In genomic region chr7:5060239-5060731, GRCm38 (mm10) we compare ENCODE assay signal across 8 mouse cellular contexts. TPM values are rescaled to one million over a fixed set of nuclear protein-coding genes. Genes with fewer than 3 reads are reported as not detected.
DNase-seq lines count a peak whose midpoint lies in the region; ATAC-seq and TF ChIP-seq lines count a peak whose summit lies in the region.

No protein-coding gene starts in this region.

- H3K9me3 ChIP-seq in hindbrain, postnatal 0 days (ENCODE audit: low read length), result no peaks in the 10 kb centered on the region
- peaks cover 5% of the 10 kb centered on the region; the same call in 1 of the 2 replicates for H3K9me3 ChIP-seq in limb, embryonic 11.5 days (ENCODE audit: control insufficient read depth, low read length)
- H3K9me3 ChIP-seq in midbrain, embryonic 11.5 days (ENCODE audit: control insufficient read depth, low read length), result no peaks in the 10 kb centered on the region

- no peak for ATAC-seq in hindbrain, postnatal 0 days
- ATAC-seq in limb, embryonic 11.5 days (ENCODE audit: insufficient number of reproducible peaks, low FRiP score, low TSS enrichment, low read depth), result peak; percentile 2; the same call in 1 of the 2 replicates
- ATAC-seq in midbrain, embryonic 11.5 days (ENCODE audit: low FRiP score), result peak; percentile 2; the same call in 1 of the 2 replicates

- H3K36me3 ChIP-seq in hindbrain, postnatal 0 days (ENCODE audit: insufficient read depth, low read length), result no peaks in the 10 kb centered on the region
- H3K36me3 ChIP-seq in limb, embryonic 11.5 days (ENCODE audit: control insufficient read depth, insufficient read depth, low read length), result no peaks in the 10 kb centered on the region; the same call in 1 of the 2 replicates
- H3K36me3 ChIP-seq in midbrain, embryonic 11.5 days (ENCODE audit: control insufficient read depth, insufficient read depth, low read length), result no peaks in the 10 kb centered on the region

- H3K4me3 ChIP-seq in hindbrain, postnatal 0 days (ENCODE audit: low read length), result peak overlapping the region; percentile 70
- peak overlapping the region; percentile 72 for H3K4me3 ChIP-seq in limb, embryonic 11.5 days (ENCODE audit: low read depth, low read length)
- peak overlapping the region; percentile 80 for H3K4me3 ChIP-seq in midbrain, embryonic 11.5 days (ENCODE audit: low read depth, low read length)

- peak overlapping the region; percentile 79 for H3K9ac ChIP-seq in hindbrain, postnatal 0 days (replicated peaks; ENCODE audit: low read length)
- peak overlapping the region; percentile 85 for H3K9ac ChIP-seq in limb, embryonic 11.5 days (ENCODE audit: low read length)
- peak overlapping the region; percentile 93 for H3K9ac ChIP-seq in midbrain, embryonic 11.5 days (ENCODE audit: low read length)

- H3K4me2 ChIP-seq in hindbrain, postnatal 0 days (ENCODE audit: low read depth, low read length), result peak overlapping the region; percentile 93
- peak overlapping the region; percentile 98 for H3K4me2 ChIP-seq in limb, embryonic 11.5 days (ENCODE audit: low read depth, severe bottlenecking)
- peak overlapping the region; percentile 92 for H3K4me2 ChIP-seq in midbrain, embryonic 11.5 days

- peak; percentile 80 for TF ChIP-seq CTCF in hindbrain, postnatal 0 days (IDR thresholded peaks at IDR 0.05; ENCODE audit: low read depth)

- 3% methylated on average over 27 of the region's 27 CpGs for WGBS in hindbrain, postnatal 0 days
- WGBS in limb, embryonic 11.5 days, result 2% methylated on average over 27 of the region's 27 CpGs
- 4% methylated on average over 27 of the region's 27 CpGs for WGBS in midbrain, embryonic 11.5 days

- peaks cover 34% of the 10 kb centered on the region for H3K4me1 ChIP-seq in hindbrain, postnatal 0 days (ENCODE audit: insufficient read depth, low read length)
- peaks cover 8% of the 10 kb centered on the region for H3K4me1 ChIP-seq in limb, embryonic 11.5 days (ENCODE audit: control insufficient read depth, insufficient read depth, low read length)
- peaks cover 28% of the 10 kb centered on the region for H3K4me1 ChIP-seq in midbrain, embryonic 11.5 days (ENCODE audit: control insufficient read depth, insufficient read depth, low read length)

- H3K27ac ChIP-seq in hindbrain, postnatal 0 days, result peak overlapping the region; percentile 99
- H3K27ac ChIP-seq in limb, embryonic 11.5 days (replicated peaks; ENCODE audit: low read depth, low read length), result peak overlapping the region; percentile 95
- H3K27ac ChIP-seq in midbrain, embryonic 11.5 days (ENCODE audit: low read depth, low read length), result peak overlapping the region; percentile 99

- peak; percentile 84 for DNase-seq in layer of hippocampus, adult 11-12 months (ENCODE audit: low spot score)
- DNase-seq in layer of hippocampus, adult 9-10 months (ENCODE audit: low spot score), result no peak
- DNase-seq in embryo, embryonic 10 days (ENCODE audit: low spot score), result peak; percentile 95
- peak; percentile 69 to 76 for DNase-seq in gastrocnemius, adult 8-10 months (ENCODE audit: low spot score in 2 of 2)
- DNase-seq in hindbrain, postnatal 0 days (ENCODE audit: low spot score), result peak; percentile 93
- peak; percentile 85 for DNase-seq in limb, embryonic 11.5 days (ENCODE audit: low spot score)
- DNase-seq in midbrain, embryonic 11.5 days (ENCODE audit: low spot score, missing footprints), result peak; percentile 94
- peak; percentile 71 for DNase-seq in skeletal muscle tissue, adult 2 months (ENCODE audit: low read depth, low spot score)

- 0 out of 2 replicates have a peak, but pooled peaks cover 5% of the 10 kb centered on the region for H3K27me3 ChIP-seq in hindbrain, postnatal 0 days (ENCODE audit: insufficient read depth, low read length)
- peaks cover 28% of the 10 kb centered on the region for H3K27me3 ChIP-seq in limb, embryonic 11.5 days (ENCODE audit: control insufficient read depth, insufficient read depth, low read length)
- peaks cover 34% of the 10 kb centered on the region for H3K27me3 ChIP-seq in midbrain, embryonic 11.5 days (ENCODE audit: control insufficient read depth, insufficient read depth, low read length)

RNA-seq across cellular contexts. Expression of gene U2af2, which starts 1.7 kb away (rescaled TPM):
- 10 to 100 TPM; 38.2 to 52.9 (median 47.0) TPM for total RNA-seq in gastrocnemius, adult 8-10 months (2022)
- 146 and 153 TPM in 2 replicates for total RNA-seq in hindbrain, postnatal 0 days (2014; rRNA removed)
- 85.7 and 86.9 TPM in 2 replicates for polyA plus RNA-seq in hindbrain, postnatal 0 days (2015; fragmentation: Nextera tagmentation; extraction: Ambion mirVana)
- 193 and 203 TPM in 2 replicates for polyA plus RNA-seq in limb, embryonic 11.5 days (2014; fragmentation: Nextera tagmentation; extraction: Ambion mirVana)
- polyA plus RNA-seq in midbrain, embryonic 11.5 days (2014; fragmentation: Nextera tagmentation; extraction: Ambion mirVana), result 151 and 159 TPM in 2 replicates

RNA-seq across cellular contexts. Expression of gene Zfp580, which starts 8.9 kb away (rescaled TPM):
- 1 to 10 TPM; 1.5 to 3.7 (median 3.1) TPM for total RNA-seq in gastrocnemius, adult 8-10 months (2022)
- total RNA-seq in hindbrain, postnatal 0 days (2014; rRNA removed), result 69.6 and 90.7 TPM in 2 replicates
- 117 and 128 TPM in 2 replicates for polyA plus RNA-seq in hindbrain, postnatal 0 days (2015; fragmentation: Nextera tagmentation; extraction: Ambion mirVana)
- polyA plus RNA-seq in limb, embryonic 11.5 days (2014; fragmentation: Nextera tagmentation; extraction: Ambion mirVana), result 31.8 and 32.9 TPM in 2 replicates
- polyA plus RNA-seq in midbrain, embryonic 11.5 days (2014; fragmentation: Nextera tagmentation; extraction: Ambion mirVana), result 34.1 and 47.6 TPM in 2 replicates

RNA-seq across cellular contexts. Expression of gene Epn1, which starts 19.8 kb away (rescaled TPM):
- 100 to 1,000 TPM; 164 to 200 (median 181) TPM for total RNA-seq in gastrocnemius, adult 8-10 months (2022)
- 433 and 507 TPM in 2 replicates for total RNA-seq in hindbrain, postnatal 0 days (2014; rRNA removed)
- polyA plus RNA-seq in hindbrain, postnatal 0 days (2015; fragmentation: Nextera tagmentation; extraction: Ambion mirVana), result 107 and 111 TPM in 2 replicates
- 60.1 and 62.2 TPM in 2 replicates for polyA plus RNA-seq in limb, embryonic 11.5 days (2014; fragmentation: Nextera tagmentation; extraction: Ambion mirVana)
- polyA plus RNA-seq in midbrain, embryonic 11.5 days (2014; fragmentation: Nextera tagmentation; extraction: Ambion mirVana), result 47.8 and 56.2 TPM in 2 replicates

RNA-seq across cellular contexts. Expression of gene Zfp784, which starts 22.0 kb away (rescaled TPM):
- 1 to 10 TPM; 2.3 to 3.0 (median 2.7) TPM for total RNA-seq in gastrocnemius, adult 8-10 months (2022)
- total RNA-seq in hindbrain, postnatal 0 days (2014; rRNA removed), result 6.0 and 6.8 TPM in 2 replicates
- polyA plus RNA-seq in hindbrain, postnatal 0 days (2015; fragmentation: Nextera tagmentation; extraction: Ambion mirVana), result 4.5 and 5.6 TPM in 2 replicates
- polyA plus RNA-seq in limb, embryonic 11.5 days (2014; fragmentation: Nextera tagmentation; extraction: Ambion mirVana), result 2.7 and 4.1 TPM in 2 replicates
- polyA plus RNA-seq in midbrain, embryonic 11.5 days (2014; fragmentation: Nextera tagmentation; extraction: Ambion mirVana), result 3.3 and 3.6 TPM in 2 replicates

RNA-seq across cellular contexts. Expression of gene 4632433K11Rik, which starts 26.4 kb away (rescaled TPM):
- not detected for total RNA-seq in gastrocnemius, adult 8-10 months (2022)
- not detected in 2 replicates for total RNA-seq in hindbrain, postnatal 0 days (2014; rRNA removed)
- polyA plus RNA-seq in hindbrain, postnatal 0 days (2015; fragmentation: Nextera tagmentation; extraction: Ambion mirVana), result not detected in 2 replicates
- polyA plus RNA-seq in limb, embryonic 11.5 days (2014; fragmentation: Nextera tagmentation; extraction: Ambion mirVana), result not detected in 2 replicates
- 0.33 TPM in 1 of 2 replicates, not detected in the other for polyA plus RNA-seq in midbrain, embryonic 11.5 days (2014; fragmentation: Nextera tagmentation; extraction: Ambion mirVana)
